Mouse (Mus musculus) lung, adult 2 months (tissue): ENCODE results near the gene Zfp583.

Experiments used
- CTCF ChIP-seq: fragments of 200-500 bp; IDR thresholded peaks from 2 replicates; pipeline ENCODE4 v1.5.1; 2011; ENCODE audit warnings: mild to moderate bottlenecking, low read length, control low read depth; ENCODE audit not compliant: insufficient read depth
- POLR2A ChIP-seq: fragments of 200-500 bp; IDR thresholded peaks from 2 replicates; pipeline ENCODE4 v1.6.1; 2011; ENCODE audit warnings: low read depth, mild to moderate bottlenecking, control low read depth, low read length, borderline replicate concordance; ENCODE audit errors: extremely low read depth

GRCm38 (mm10) chr7:6343501-6344071, 12.5 kb upstream of the Zfp583 start, which contains the start of gene Gm3854:
- TF ChIP-seq CTCF (no peak), POLR2A (no peak)
